Mouse (Mus musculus): ENCODE results near the gene Vps53. TPM values are rescaled to one million over a fixed set of nuclear protein-coding genes. Genes with fewer than 3 reads are reported as not detected.
"Not testable (repeated sequence)": the region's sequence is repeated elsewhere in the genome, so short reads cannot be mapped to it uniquely, and the experiment has no call there.

Vps53 gene
- polyA plus RNA-seq, 1 experiment from 2014 or later = 67.7 TPM

DNA sequence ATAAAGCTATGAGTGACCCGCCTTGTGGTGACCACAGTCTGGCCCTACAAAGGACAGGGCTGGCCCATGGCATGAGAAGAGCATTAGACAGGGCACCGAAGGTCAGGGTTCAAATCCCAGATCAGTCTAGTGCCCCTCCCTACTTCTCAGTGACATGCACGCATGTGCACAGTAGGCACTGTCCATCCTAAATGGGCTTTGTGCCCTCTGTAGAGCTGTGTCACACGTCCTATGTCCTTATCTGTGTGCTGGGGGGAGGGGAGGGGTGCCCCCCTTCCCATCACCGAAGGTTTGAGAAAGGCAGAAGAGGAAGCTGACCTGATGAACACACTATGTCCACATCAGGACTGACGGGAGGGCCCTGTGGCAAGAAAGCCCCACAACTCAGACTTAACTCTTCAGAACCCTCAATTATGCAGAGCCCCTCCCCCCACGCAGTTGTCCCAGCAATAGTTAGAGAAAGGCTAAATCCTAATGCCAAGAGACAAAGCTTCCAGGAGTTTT lies 154.3 kb downstream of the Vps53 start:
- H3K9ac ChIP-seq (replicated peaks; ENCODE audit: low read depth, low read length) = no peak overlapping the region
- peaks cover 5% of the 10 kb centered on the region; the same call in 1 of the 2 replicates for H3K27me3 ChIP-seq (replicated peaks; ENCODE audit: control insufficient read depth, insufficient read depth, low read length)
- WGBS = 64% methylated on average over 7 of the region's 7 CpGs
- H3K36me3 ChIP-seq (ENCODE audit: control insufficient read depth, insufficient read depth) = no peaks in the 10 kb centered on the region
- no peak overlapping the region for H3K4me3 ChIP-seq (replicated peaks; ENCODE audit: low read length)
- ATAC-seq = no peak
- H3K9me3 ChIP-seq (ENCODE audit: control insufficient read depth, low read length) = no peaks in the 10 kb centered on the region
- no peak overlapping the region for H3K27ac ChIP-seq (ENCODE audit: low read length)
- H3K4me2 ChIP-seq (ENCODE audit: low read length) = no peak overlapping the region
- peaks cover 14% of the 10 kb centered on the region for H3K4me1 ChIP-seq (replicated peaks; ENCODE audit: control insufficient read depth, insufficient read depth, low read length)

DNA sequence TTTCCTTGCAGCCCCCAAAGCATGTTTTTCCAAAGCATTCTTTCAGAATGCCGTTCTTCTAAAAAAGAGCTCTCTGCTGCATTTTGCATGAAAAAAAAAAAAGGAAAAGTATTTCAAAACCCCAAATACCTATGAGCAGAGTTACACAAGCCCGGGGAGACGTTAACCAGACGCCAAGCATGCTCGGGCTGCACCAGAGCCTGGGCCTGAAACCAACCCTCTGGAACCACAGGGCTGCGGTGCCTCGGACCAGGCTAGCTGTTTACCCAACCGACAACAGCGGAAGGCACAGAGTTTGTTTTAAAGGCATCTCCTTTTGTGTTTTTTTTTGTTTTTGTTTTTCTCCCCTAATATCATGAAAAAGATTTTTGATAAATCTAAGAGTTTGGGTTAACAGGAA lies 158.5 kb downstream of the Vps53 start:
- H3K27ac ChIP-seq (ENCODE audit: low read length) = no peak overlapping the region
- H3K4me2 ChIP-seq (ENCODE audit: low read length) = no peak overlapping the region
- peaks cover 5% of the 10 kb centered on the region; the same call in 1 of the 2 replicates for H3K4me1 ChIP-seq (replicated peaks; ENCODE audit: control insufficient read depth, insufficient read depth, low read length)
- no peak overlapping the region for H3K9ac ChIP-seq (replicated peaks; ENCODE audit: low read depth, low read length)
- H3K4me3 ChIP-seq (replicated peaks; ENCODE audit: low read length) = no peak overlapping the region
- H3K27me3 ChIP-seq (replicated peaks; ENCODE audit: control insufficient read depth, insufficient read depth, low read length) = 0 out of 2 replicates have a peak, but pooled peaks cover 2% of the 10 kb centered on the region
- H3K36me3 ChIP-seq (ENCODE audit: control insufficient read depth, insufficient read depth) = no peaks in the 10 kb centered on the region
- 80% methylated on average over 9 of the region's 9 CpGs for WGBS
- ATAC-seq = no peak
- H3K9me3 ChIP-seq (ENCODE audit: control insufficient read depth, low read length) = no peaks in the 10 kb centered on the region

DNA sequence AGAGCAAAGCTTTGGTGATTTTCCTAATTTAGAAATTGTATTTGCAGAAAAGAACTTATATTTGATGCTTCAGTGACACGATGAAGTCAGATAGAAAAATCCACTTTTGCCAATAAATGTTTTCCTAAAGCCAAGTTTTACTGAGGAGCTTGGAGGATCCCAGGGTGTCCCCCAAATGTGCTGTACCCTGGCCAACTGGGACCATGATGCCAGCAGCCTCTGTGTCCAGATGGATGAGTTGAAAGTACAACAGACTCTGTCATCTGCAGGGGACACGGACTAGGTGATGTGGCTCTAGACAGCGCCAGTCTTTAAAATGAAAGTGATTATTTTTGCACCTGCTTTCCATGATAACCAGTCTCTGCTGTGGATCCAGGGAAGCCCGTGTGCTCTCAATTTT lies 159.6 kb downstream of the Vps53 start:
- H3K4me2 ChIP-seq (ENCODE audit: low read length) = no peak overlapping the region
- 65% methylated on average over 4 of the region's 4 CpGs for WGBS
- no peak overlapping the region for H3K27ac ChIP-seq (ENCODE audit: low read length)

DNA sequence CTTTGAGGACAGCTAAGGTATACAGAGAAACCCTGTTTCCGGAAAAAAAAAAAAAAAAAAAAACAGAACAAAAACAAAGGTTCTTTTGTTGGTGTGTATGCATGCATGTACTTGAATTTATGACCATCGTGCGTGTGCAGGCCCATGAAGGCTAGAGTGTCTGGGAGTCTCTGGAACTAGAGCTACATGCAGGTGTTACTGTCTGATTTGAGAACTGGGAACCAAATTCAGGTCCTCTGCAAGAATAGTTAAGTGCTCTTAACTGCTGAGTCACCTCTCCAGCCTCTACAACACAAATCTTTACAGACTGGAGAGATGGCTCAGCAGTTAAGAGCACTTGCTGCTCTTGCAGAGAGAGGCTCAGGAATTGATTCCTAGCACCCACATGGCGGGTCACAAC lies 163.6 kb downstream of the Vps53 start:
- Histone ChIP-seq H3K36me3 (ENCODE audit: control insufficient read depth, insufficient read depth) (no peaks in the 10 kb centered on the region), H3K27me3 (replicated peaks; ENCODE audit: control insufficient read depth, insufficient read depth, low read length) (no peaks in the 10 kb centered on the region), H3K4me3 (replicated peaks; ENCODE audit: low read length) (no peak overlapping the region), H3K27ac (ENCODE audit: low read length) (no peak overlapping the region), H3K4me2 (ENCODE audit: low read length) (no peak overlapping the region), H3K9me3 (ENCODE audit: control insufficient read depth, low read length) (no peaks in the 10 kb centered on the region), H3K9ac (replicated peaks; ENCODE audit: low read depth, low read length) (no peak overlapping the region), H3K4me1 (replicated peaks; ENCODE audit: control insufficient read depth, insufficient read depth, low read length) (peaks cover 5% of the 10 kb centered on the region; the same call in 1 of the 2 replicates)
- WGBS = 66% methylated on average over 4 of the region's 4 CpGs
- no peak for ATAC-seq

More for the DNA sequence above, 159.6 kb downstream of the Vps53 start:
- H3K27me3 ChIP-seq (replicated peaks; ENCODE audit: control insufficient read depth, insufficient read depth, low read length) = no peaks in the 10 kb centered on the region
- no peaks in the 10 kb centered on the region for H3K36me3 ChIP-seq (ENCODE audit: control insufficient read depth, insufficient read depth)
- H3K4me3 ChIP-seq (replicated peaks; ENCODE audit: low read length) = no peak overlapping the region
- no peak overlapping the region for H3K9ac ChIP-seq (replicated peaks; ENCODE audit: low read depth, low read length)
- H3K9me3 ChIP-seq (ENCODE audit: control insufficient read depth, low read length) = no peaks in the 10 kb centered on the region
- no peak for ATAC-seq
- H3K4me1 ChIP-seq (replicated peaks; ENCODE audit: control insufficient read depth, insufficient read depth, low read length) = peaks cover 5% of the 10 kb centered on the region; the same call in 1 of the 2 replicates

DNA sequence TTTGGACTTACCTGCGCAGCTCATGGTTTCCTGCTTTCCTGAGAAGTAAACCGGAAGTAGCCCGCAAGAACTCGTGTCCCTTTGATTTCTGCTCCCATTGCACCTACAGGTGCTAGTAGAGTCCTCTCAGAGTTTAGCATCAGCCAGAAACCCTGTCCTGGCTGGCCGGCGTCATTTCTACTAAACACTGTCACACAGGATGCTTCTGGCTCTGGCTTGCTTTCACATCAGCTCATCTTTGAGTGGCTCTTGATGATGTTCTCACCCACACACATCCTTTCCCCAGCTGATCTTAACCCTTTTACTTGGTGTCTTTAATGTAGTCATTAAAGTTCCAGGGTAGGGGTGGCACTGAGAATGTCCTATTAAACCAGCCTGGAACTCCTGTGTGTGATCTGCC lies 164.2 kb downstream of the Vps53 start:
- H3K27ac ChIP-seq (ENCODE audit: low read length) = no peak overlapping the region
- H3K27me3 ChIP-seq (replicated peaks; ENCODE audit: control insufficient read depth, insufficient read depth, low read length) = no peaks in the 10 kb centered on the region
- ATAC-seq = no peak
- WGBS = 91% methylated on average over 6 of the region's 6 CpGs
- H3K9ac ChIP-seq (replicated peaks; ENCODE audit: low read depth, low read length) = no peak overlapping the region
- no peak overlapping the region for H3K4me3 ChIP-seq (replicated peaks; ENCODE audit: low read length)
- no peaks in the 10 kb centered on the region for H3K36me3 ChIP-seq (ENCODE audit: control insufficient read depth, insufficient read depth)
- no peak overlapping the region for H3K4me2 ChIP-seq (ENCODE audit: low read length)
- H3K9me3 ChIP-seq (ENCODE audit: control insufficient read depth, low read length) = no peaks in the 10 kb centered on the region
- H3K4me1 ChIP-seq (replicated peaks; ENCODE audit: control insufficient read depth, insufficient read depth, low read length) = peaks cover 4% of the 10 kb centered on the region; the same call in 1 of the 2 replicates

- Histone ChIP-seq H3K4me2 (ENCODE audit: low read length) (no peak overlapping the region), H3K4me3 (replicated peaks; ENCODE audit: low read length) (no peak overlapping the region), H3K36me3 (ENCODE audit: control insufficient read depth, insufficient read depth) (no peaks in the 10 kb centered on the region), H3K9me3 (ENCODE audit: control insufficient read depth, low read length) (no peaks in the 10 kb centered on the region), H3K4me1 (replicated peaks; ENCODE audit: control insufficient read depth, insufficient read depth, low read length) (no peaks in the 10 kb centered on the region), H3K27me3 (replicated peaks; ENCODE audit: control insufficient read depth, insufficient read depth, low read length) (no peaks in the 10 kb centered on the region), H3K27ac (ENCODE audit: low read length) (no peak overlapping the region), H3K9ac (replicated peaks; ENCODE audit: low read depth, low read length) (no peak overlapping the region)
- WGBS = 89% methylated on average over 9 of the region's 9 CpGs
- ATAC-seq = no peak
Measured at GRCm38 (mm10) chr11:76010838-76011624, 168.4 kb downstream of the Vps53 start.

- no peak for ATAC-seq
- Histone ChIP-seq H3K4me2 (ENCODE audit: low read length) (no peak overlapping the region), H3K36me3 (ENCODE audit: control insufficient read depth, insufficient read depth) (no peaks in the 10 kb centered on the region), H3K27ac (ENCODE audit: low read length) (no peak overlapping the region), H3K4me1 (replicated peaks; ENCODE audit: control insufficient read depth, insufficient read depth, low read length) (no peaks in the 10 kb centered on the region), H3K4me3 (replicated peaks; ENCODE audit: low read length) (no peak overlapping the region), H3K27me3 (replicated peaks; ENCODE audit: control insufficient read depth, insufficient read depth, low read length) (no peaks in the 10 kb centered on the region), H3K9ac (replicated peaks; ENCODE audit: low read depth, low read length) (no peak overlapping the region), H3K9me3 (ENCODE audit: control insufficient read depth, low read length) (no peaks in the 10 kb centered on the region)
- 88% methylated on average over 6 of the region's 6 CpGs for WGBS
Measured at GRCm38 (mm10) chr11:76009101-76009500, 170.3 kb downstream of the Vps53 start.

- 76% methylated on average over 2 of the region's 2 CpGs for WGBS
- Histone ChIP-seq H3K4me2 (ENCODE audit: low read length) (no peak overlapping the region), H3K4me1 (replicated peaks; ENCODE audit: control insufficient read depth, insufficient read depth, low read length) (no peaks in the 10 kb centered on the region), H3K27ac (ENCODE audit: low read length) (no peak overlapping the region), H3K4me3 (replicated peaks; ENCODE audit: low read length) (no peak overlapping the region), H3K36me3 (ENCODE audit: control insufficient read depth, insufficient read depth) (no peaks in the 10 kb centered on the region), H3K9ac (replicated peaks; ENCODE audit: low read depth, low read length) (no peak overlapping the region), H3K9me3 (ENCODE audit: control insufficient read depth, low read length) (no peaks in the 10 kb centered on the region), H3K27me3 (replicated peaks; ENCODE audit: control insufficient read depth, insufficient read depth, low read length) (no peaks in the 10 kb centered on the region)
- ATAC-seq = no peak
Measured at GRCm38 (mm10) chr11:76008162-76008561, 171.3 kb downstream of the Vps53 start.

DNA sequence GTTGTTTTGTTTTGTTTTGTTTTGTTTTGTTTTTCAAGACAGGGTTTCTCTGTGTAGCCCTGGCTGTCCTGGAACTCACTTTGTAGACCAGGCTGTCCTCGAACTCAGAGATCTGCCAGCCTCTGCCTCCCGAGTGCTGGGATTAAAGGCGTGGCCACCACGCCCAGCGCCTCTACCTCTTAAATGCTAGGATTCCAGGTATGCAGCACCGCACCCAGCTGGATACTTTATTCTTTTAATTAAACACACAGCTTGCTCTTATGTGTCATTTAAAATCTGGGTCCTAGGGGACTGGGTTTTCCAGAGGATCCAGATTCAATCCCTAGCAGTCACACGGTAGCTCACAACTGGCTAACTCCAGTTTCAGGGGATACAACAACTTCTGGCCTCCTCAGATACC lies 175.2 kb downstream of the Vps53 start:
- H3K27me3 ChIP-seq (replicated peaks; ENCODE audit: control insufficient read depth, insufficient read depth, low read length); H3K4me3 ChIP-seq (replicated peaks; ENCODE audit: low read length); H3K9me3 ChIP-seq (ENCODE audit: control insufficient read depth, low read length); H3K27ac ChIP-seq (ENCODE audit: low read length); H3K36me3 ChIP-seq (ENCODE audit: control insufficient read depth, insufficient read depth); H3K4me1 ChIP-seq (replicated peaks; ENCODE audit: control insufficient read depth, insufficient read depth, low read length); H3K4me2 ChIP-seq (ENCODE audit: low read length); H3K9ac ChIP-seq (replicated peaks; ENCODE audit: low read depth, low read length); ATAC-seq: not testable (repeated sequence)
- 91% methylated on average over 7 of the region's 7 CpGs for WGBS

Data from forebrain, embryonic 16.5 days (tissue).